Mouse (Mus musculus): ENCODE data around the gene Med15.
"Not testable (repeated sequence)": the region's sequence is repeated elsewhere in the genome, so short reads cannot be mapped to it uniquely, and the experiment has no call there.

The Med15 gene

DNA sequence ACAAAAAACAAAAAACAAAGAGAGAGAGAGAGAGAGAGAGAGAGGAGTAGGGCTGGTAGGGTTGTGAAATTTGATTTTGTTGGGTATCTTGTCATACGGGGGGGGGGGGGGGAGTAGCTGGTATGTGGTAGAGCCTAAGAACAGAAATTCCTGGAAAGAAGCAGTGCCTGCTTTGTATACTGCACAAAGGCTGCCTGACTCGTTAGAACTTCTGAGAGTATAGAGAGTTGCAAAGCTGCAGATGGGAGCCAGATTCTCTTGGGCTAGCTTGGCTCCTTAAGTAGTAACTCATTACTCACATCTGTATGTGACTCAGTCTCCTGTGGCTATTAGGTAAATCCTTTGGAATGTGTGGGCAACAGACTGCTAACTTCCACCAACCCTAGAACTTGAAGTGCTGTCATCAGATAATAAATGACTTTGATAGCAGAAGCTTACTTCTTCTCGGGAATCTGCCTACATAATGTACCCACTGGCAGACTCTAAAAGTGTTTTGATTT lies at the start of gene Med15:
TSS of gene Med15 (minus strand) at position 51 of the 500 bp plus-strand sequence.
- no peak for DNase-seq (ENCODE audit: extremely low spot score, low read depth, low spot score)

DNA sequence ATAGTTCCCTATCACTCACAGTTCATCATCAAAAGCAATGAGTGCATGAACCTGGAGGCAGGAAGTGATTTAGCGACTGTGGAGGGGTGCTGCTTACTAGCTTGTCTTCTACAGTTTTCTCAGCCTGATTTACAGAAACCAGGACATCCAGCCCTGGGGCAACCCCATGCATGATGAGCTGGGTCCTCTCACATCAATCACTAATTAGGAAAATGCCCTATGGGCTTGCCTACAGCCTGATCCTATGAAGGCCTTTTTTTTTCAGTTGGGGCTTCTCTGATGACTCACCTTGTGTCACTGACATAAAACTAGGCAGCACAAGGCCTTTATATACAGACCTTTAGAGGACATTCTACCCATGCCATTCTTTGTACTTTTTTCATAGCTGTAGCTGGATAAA lies 47.0 kb upstream of the Med15 start:
- DNase-seq (ENCODE audit: extremely low spot score, low read depth, low spot score): no peak

DNA sequence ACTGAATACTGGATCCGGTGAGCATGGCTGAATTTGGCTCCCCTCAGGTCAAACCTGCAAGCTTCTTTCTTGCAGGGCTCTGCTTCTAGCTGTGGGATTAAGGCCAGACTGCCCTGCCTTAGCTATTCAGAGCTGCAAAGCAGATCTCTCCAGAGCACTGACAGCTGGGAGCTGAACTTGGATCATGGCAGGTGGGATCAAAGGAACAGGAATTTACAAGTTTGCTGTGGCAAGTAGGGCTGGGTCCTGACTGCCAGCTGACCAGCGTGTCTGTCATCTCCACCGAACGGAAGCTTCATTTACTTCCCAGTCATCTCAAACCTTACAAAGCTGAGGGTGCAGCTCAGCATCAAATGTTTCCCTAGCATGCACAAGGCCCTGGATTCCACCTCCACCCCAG lies 45.5 kb upstream of the Med15 start:
- DNase-seq (ENCODE audit: extremely low spot score, low read depth, low spot score): no peak

DNA sequence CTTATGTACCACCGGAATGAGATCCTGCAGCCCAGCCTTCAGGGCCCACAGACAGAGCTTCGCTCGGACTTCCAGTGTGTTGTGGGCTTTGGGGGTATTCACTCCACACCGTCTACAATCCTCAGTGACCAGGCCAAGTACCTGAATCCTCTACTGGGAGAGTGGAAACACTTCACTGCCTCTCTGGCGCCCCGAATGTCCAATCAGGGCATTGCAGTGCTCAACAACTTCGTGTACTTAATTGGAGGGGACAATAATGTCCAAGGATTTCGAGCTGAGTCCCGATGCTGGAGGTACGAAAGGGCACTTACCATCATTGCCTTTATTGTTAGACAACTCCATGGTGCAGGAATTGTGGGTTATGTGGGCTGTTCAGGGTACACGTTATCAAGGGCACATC lies 44.1 kb upstream of the Med15 start:
- DNase-seq (ENCODE audit: extremely low spot score, low read depth, low spot score): no peak

DNA sequence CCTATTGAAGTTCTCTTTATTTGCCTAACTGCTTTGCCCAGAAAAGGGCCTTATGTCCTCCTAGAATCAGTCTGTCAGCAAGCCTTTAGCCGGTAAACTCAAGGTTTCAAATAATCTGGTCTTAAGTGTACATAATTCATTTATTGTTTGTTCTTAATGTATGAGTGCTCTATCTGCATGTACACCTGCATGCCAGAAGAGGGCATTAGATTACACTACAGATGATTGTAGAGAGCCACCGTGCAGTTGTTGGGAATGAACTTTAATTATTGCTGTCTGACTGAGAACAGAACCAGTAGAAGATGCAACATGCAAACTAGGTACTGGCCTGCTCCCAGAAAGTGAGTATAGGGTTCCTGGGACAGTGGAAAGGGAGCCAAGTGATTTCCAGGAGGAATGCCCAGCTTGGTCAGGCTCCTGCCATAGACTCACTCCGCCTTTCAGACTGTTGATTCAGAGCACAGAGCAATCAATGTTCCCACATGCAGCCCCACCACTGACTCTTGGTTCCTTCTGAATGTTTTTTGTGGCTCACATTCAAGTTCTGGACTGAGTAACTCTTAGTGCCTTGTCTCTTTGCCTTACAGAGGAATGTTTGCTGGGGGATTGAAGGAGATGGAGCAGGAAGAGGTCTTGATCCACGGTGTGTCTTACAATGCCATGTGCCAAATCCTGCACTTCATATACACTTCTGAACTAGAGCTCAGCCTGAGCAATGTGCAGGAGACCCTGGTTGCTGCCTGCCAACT lies 38.6 kb upstream of the Med15 start:
- no peak for DNase-seq (ENCODE audit: extremely low spot score, low read depth, low spot score)

DNA sequence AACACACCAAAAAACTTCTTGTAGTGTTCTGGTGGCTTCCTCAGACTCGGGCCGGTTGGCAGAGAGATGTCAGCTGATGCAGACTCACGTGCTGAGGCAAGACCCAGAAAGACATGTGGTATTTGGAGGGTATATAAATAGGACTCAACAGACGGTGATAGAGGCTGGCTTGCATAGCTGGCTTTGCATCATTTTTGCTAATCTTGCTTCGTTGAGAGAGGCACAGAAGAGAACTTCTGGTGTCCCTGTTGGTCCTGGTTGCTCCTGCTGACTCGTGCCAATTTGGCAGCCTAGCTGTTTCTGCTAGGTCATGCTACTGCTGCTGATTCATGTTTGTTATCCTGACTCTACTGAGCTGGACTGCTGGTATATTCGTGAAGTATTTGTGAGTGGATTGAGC lies 36.1 kb upstream of the Med15 start:
- DNase-seq (ENCODE audit: extremely low spot score, low read depth, low spot score): no peak

DNA sequence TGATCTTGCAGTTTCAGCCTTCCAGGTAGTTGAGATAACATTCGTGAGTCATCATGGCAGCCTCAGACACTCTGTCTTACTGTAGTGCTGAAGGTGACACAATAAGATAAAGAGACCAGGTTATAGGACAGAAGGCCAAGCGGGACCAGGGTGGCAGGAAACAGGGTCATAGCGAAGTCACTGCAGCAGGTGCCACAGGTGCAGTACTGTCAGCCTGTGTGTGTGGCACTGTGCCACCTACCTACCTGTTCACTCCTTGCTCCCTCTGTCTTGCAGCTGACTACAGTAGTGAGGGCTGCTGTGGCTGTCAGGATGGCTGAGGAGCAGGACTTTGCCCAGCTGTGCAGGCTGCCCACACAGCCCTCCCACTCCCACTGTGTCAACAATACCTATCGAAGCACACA lies 31.4 kb upstream of the Med15 start:
- DNase-seq (ENCODE audit: extremely low spot score, low read depth, low spot score): no peak

DNA sequence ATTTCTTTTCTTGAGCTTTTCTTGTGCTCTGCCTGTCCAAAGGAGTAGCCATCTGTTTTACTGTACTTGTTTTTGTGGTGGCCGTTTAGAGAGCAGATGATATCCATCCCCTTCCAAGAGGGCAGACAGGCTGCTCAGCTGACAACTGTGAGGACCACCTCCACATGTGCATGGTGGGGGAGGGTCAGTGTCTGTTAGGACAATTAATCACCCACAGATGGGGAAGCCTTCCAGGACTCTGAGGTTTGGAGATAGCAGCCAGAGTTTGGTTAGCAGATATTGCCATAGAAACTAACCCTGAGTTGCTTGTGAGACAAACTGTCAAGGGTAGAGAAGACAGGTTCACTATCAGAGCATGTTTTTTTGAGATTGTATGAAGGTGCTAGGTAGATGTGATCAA lies 28.4 kb upstream of the Med15 start:
- no peak for DNase-seq (ENCODE audit: extremely low spot score, low read depth, low spot score)

DNA sequence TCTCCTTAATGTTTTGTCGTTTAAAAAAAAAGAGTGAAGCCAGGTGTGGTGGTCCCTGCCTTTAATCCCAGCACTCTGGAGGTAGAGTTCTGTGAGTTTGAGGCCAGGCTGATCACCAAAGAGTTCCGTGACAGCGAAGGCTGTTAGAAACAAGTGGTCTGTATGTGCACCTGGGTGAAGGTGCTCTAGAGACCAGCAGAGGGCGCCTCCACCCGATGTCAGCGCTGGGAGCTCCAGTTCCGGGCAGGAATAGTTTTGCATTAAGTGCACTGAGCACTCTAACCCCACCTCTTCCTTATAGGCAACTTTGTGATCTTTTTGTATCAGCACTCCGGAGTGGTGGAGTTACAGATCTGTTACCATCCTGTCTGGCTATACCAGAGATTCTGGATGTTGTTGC lies 28.0 kb upstream of the Med15 start:
- no peak for DNase-seq (ENCODE audit: extremely low spot score, low read depth, low spot score)

DNA sequence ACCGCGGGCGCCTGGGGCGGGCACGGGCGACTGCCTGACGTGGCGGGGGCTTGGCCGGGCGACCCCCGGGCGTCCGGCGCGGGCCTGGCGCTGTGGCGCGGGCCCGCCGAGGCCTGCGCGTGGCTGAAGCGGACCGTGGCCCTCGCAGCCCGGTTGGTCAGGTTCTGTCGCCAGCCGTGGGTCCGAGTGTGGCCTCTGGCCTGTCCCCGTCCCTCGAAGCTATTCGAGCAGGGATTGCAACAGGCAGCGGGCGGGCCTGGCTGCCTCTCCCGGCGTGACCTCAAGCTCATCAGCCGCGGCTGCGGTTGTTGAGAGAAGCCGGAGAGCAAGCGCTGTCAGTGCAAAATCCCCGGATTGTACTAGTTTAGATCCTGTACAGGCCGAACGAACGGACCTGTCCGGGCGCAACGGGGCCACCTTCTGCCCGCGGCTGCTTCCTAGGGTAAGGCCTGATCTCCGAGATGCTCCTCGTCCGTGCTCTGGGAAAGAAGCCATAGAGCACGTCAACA lies 27.2 kb upstream of the Med15 start:
- DNase-seq (ENCODE audit: extremely low spot score, low read depth, low spot score): no peak

DNA sequence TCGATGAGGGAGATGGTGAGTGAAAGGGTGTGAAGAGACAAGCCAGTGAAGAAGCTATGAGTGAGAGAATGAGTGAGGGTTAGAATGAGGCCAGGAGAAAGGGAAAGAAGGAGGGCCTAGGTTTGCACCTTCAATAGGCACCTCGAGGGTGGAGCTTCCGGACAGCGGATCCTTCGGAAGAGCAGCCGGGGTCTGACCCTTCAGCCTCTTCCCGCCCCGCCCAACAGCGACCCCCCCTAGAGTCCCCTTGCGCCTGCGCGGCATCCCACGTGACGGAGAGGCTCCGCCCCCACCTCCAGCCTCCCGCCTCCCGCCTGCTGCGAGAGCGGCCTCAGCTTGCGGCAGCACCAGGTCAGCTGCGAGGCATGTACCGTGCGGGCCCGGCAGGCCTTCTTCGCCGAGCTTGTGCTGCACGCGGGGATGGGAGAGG lies 26.7 kb upstream of the Med15 start, which contains the start of gene Klhl22:
TSS of gene Klhl22 (plus strand) at position 275 of the 430 bp plus-strand sequence.
- peak; percentile 37 for DNase-seq (ENCODE audit: extremely low spot score, low read depth, low spot score)

DNA sequence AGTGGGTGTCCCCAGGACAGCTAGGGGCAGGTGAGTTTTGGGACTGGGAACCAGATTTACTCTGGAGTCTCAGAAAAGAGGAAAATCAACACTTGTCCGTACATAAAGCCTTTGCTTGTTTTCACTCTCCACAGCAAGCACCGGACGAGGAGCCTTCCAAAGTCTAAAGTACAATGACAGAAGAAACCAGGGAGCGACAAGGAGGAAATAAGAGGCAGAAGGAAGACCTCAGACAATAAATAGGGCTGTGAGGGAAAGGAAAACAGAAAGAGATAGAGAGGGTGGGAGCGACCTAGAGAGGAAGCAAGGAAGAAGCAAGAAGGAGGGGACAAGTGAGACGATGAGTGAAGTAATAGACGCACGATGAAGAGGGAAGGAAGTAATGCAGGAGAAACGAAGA lies 26.2 kb upstream of the Med15 start:
- no peak for DNase-seq (ENCODE audit: extremely low spot score, low read depth, low spot score)

DNA sequence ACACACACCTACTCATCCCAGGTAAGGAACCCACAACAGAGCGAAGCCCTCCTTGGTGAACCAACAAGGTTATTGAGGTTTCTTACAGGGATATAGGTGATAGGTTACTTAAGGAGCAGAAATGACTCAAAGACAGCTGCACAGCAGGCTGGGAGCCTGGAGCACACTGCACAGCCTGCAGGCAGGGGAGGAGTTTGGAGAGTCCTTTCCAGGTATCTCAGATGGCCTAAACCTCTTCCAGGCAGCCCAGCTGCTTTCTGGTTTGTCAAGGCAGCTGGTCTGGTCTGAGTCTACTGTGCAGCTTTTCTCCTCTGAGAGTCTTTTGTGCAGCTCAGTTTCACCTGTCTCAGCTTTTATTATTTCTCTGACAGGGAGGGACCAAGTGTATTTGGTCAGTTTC lies 25.1 kb upstream of the Med15 start:
- DNase-seq (ENCODE audit: extremely low spot score, low read depth, low spot score): no peak

DNA sequence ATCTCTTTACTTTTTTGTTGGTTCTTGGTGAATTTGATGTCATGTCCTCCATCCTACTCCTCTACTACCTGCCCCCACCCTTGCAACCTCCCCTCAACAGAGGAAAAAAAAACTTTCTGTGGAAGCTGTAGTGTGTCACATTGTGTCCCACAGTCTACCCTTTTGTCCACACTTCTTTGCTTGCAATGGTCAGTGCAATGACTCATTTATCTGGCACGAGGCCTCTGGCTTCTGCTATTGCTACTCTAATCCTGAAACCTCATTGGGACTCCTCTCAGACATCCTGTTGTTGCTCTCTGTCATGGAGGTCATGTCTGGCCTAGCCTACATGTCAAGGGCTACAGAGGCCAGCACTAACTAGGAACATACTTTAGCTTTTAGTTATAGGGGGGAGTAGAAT lies 21.0 kb upstream of the Med15 start:
- no peak for DNase-seq (ENCODE audit: extremely low spot score, low read depth, low spot score)

DNA sequence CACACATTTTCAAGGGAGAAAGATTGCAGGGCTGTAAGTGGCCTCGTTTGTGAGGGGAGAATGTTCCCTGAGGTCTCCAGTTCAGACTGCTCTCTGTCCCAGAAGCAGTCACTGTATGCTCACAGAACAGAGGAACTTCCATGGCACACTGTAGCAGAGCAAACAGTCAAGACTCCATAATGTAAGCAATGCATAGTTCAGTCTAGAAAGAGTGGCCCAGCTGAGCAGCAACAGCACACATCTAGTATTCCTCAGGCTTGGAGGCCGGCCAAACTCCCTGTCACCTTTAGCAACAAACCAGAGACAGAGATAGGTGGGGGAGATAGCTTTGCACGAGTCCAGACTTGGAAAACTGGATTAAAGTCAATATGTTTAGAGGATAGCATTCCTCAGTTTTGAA lies 20.3 kb upstream of the Med15 start:
- DNase-seq (ENCODE audit: extremely low spot score, low read depth, low spot score): no peak

DNA sequence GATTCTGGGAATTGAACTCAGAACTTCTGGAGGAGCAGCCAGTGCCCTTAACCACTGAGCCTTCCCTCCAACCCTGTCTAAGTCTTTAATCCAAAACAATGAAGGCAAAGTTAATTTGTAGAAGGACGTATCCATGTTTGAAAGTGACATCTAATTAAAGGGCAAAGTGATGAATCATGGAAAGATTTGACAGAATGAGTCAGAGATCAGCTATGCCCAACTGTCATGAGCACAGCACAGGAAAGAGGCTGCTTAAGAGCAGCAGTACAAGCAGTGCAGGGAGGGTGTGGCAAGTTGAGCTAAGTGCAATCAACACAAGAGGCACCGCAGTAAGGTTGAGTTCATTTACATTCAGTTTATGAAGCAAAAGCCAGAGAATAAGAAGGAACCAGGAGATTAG lies 12.4 kb upstream of the Med15 start:
- DNase-seq (ENCODE audit: extremely low spot score, low read depth, low spot score): no peak

DNA sequence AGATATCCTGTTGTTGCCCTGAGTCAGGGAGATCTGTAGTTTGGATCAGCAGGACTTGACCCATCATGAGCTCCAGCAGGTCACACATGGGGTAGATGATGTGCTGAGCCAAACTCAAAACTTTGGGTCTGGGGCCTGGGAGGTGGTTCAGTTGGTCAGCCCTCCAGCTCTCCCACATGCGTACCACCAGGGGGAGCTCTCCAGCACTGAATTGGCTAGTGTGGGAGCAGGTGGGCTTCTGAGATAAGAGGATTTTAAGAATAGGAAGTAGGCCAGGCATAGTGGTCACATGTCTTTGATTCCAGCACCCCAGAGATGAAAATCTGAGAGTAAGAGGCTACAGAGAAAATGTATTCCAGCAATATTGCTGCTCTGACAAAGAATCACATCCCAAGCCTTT lies 11.8 kb upstream of the Med15 start:
- no peak for DNase-seq (ENCODE audit: extremely low spot score, low read depth, low spot score)

DNA sequence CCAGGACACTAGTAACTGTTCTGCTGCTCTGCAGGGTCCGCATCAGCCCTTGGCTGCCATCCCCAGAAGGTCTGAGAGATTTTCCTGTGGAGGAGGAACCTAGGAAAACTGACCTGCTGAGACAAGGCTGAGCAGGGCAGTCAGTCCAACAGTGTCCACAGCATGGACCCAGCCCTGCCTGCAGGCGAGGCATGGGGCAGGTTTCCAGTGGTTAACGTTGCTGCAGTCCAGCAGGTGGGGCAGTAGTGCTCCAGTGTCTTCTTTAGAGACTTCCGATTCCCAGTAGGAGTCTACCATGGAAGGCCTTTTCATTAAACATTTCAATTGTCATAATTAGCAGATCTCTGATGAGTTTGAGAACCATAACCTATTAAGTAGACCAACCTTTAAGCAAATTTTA lies 10.6 kb upstream of the Med15 start:
- no peak for DNase-seq (ENCODE audit: extremely low spot score, low read depth, low spot score)

DNA sequence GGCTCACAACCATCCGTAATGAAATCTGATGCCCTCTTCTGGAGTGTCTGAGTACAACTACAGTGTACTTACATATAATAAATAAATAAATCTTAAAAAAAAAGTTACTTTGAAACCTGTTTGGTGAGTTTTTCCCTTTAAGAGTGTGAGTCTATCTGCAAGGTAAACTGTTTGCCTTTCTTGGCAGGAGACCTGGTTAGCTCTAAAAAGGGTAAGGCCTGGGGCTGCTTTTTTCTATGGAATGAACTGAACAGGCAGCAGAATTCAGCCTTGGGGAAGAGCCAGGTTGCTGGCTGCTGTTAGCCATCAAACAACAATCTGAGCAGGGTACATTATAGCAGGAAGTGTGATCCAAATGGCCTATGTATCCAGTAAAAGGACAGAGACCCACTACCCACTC lies 10.1 kb upstream of the Med15 start:
- no peak for DNase-seq (ENCODE audit: extremely low spot score, low read depth, low spot score)

DNA sequence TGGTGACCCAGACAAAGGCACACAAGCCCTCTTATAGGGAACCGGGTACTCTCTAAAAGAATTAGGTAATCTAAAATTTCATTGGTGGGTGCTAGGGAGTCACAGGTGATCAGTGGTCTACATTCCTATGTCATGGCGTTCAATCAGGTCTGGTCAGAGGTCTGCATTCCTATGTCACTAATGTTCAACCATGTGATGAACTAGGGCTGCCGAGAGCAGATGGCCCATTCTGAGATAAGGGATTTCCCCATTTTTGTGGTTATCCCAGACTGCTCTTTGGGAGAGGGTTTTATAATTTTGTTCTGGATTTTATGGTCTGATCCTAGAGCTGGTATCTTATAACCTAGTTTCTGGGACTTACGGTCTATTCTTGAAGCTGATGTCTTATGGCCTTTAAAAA lies 7.4 kb upstream of the Med15 start:
- no peak for DNase-seq (ENCODE audit: extremely low spot score, low read depth, low spot score)

DNA sequence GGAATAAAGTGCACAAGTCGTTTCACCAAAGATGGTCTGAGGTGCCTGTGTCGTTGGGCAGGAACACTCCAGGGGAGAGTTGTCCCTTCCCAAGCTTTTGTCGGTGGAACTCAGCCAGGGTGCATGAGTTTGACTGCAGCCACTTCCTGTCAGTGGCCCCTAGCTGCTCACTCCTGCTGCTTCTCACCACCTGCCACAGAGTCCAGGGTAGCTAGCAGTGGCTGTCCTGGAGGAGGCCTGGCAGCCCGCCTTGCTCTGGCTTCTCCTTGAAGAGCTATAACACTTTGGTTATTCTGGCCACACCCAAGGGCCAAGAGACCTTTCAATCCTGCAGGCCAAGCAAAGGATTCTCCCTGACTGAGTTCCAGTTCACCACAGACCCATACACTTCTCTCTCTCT lies 3.5 kb upstream of the Med15 start:
- no peak for DNase-seq (ENCODE audit: extremely low spot score, low read depth, low spot score)

DNA sequence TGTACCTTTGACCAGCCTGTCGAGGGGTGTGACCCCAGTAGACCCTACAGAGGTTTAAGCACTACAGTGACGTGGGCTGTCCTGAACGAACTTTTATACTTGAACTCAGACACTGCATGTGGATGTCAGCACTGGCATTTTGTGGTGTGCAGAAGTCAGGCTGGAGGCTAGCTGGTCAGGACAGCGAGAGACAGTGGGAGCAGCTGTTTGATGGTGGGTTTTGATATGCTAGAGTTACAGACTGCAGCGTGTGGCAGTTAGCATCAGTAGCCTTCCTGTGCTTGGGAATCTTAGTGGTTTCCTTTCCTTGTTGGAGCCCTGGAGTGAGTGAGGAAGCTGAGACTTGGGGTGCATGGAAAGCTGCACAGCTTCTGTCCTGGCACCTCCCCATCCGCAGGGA lies 2.2 kb upstream of the Med15 start:
- DNase-seq (ENCODE audit: extremely low spot score, low read depth, low spot score): not testable (repeated sequence)

DNA sequence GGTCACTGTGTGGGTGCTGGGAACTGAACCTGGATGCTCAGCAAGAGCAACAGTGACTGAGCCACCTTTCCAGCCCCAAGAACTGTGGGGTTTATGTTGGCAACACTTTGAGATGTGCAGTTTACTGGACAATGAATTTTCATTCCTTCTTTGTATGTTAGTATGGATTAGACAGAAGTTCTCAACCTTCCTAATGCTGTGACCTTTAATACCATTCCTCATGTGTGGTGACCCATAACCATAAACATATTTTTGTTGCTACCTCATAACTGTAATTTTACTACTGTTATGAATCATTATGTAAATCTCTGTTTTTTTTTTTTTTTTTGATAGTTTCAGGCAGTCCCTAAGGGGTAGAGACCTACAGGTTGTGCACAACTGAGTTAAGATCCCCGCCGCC lies 955 bp upstream of the Med15 start:
- DNase-seq (ENCODE audit: extremely low spot score, low read depth, low spot score): no peak
